Mouse (Mus musculus): ENCODE measurements around the gene Gpx4.

- no peak for TF ChIP-seq CTCF (IDR thresholded peaks at IDR 0.05; ENCODE audit: borderline replicate concordance, control insufficient read depth, extremely low read depth, insufficient read depth, low read length, poor library complexity)
- no peak for TF ChIP-seq POLR2A (IDR thresholded peaks at IDR 0.05; ENCODE audit: control insufficient read depth, extremely low read depth, insufficient read depth, low read length, poor library complexity)
These were observed 23.2 kb upstream of the Gpx4 start for GRCm38 (mm10) chr10:80023758-80024157.
